Mouse (Mus musculus): ENCODE data around the gene Gnaq. TPM values are rescaled to one million over a fixed set of nuclear protein-coding genes. Genes with fewer than 3 reads are reported as not detected.
A peak's percentile ranks its signal among the peaks of the same experiment; 100 is the strongest.

The Gnaq gene
- total RNA-seq, 1 experiment from 2014 or later, result 14.8 TPM

GRCm38 (mm10) chr19:16285051-16286028, 152.7 kb downstream of the Gnaq start:
- ATAC-seq (replicated peaks; ENCODE audit: insufficient number of reproducible peaks, low FRiP score, low TSS enrichment, poor library complexity, severe bottlenecking), result no peak

DNA sequence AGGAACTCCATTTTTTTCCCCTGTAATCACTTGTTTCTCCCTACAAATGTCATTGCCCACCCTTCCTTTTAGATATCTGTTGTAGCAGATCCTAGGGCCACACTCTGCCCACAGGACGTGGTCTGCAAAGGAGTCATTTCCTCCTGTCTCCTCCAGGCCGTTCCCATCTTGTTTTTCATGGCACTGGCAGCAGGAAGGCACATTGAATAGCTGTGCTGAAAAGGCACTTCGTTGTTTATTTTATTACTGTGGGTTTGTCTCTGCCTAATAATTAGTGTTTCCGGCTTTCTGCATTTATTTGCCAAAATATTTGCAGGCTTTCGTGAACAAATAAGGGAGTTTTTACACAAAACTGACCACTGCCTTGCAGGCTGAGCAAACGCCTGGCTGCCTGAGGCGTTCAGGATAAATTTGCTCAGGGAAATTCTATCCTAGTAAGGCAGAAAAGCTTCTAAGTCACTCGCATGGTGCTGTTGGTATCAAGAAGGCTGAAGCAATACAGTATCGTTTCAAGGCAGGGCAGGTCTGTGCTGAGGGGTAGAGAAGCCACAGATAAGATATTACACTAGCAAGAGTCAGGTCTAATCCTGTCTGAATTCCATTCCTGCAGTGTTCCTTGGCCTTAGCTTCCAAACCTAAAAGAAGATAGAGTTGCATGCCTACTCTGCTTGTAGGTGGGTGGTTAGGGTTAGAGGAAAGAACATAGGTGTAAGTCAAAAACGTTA, 154.0 kb downstream of the Gnaq start:
- no peak for ATAC-seq (replicated peaks; ENCODE audit: insufficient number of reproducible peaks, low FRiP score, low TSS enrichment, poor library complexity, severe bottlenecking)

GRCm38 (mm10) chr19:16287307-16287706, 154.7 kb downstream of the Gnaq start:
- no peak for ATAC-seq (replicated peaks; ENCODE audit: insufficient number of reproducible peaks, low FRiP score, low TSS enrichment, poor library complexity, severe bottlenecking)

GRCm38 (mm10) chr19:16287971-16288370, 155.3 kb downstream of the Gnaq start:
- ATAC-seq (replicated peaks; ENCODE audit: insufficient number of reproducible peaks, low FRiP score, low TSS enrichment, poor library complexity, severe bottlenecking), result no peak

DNA sequence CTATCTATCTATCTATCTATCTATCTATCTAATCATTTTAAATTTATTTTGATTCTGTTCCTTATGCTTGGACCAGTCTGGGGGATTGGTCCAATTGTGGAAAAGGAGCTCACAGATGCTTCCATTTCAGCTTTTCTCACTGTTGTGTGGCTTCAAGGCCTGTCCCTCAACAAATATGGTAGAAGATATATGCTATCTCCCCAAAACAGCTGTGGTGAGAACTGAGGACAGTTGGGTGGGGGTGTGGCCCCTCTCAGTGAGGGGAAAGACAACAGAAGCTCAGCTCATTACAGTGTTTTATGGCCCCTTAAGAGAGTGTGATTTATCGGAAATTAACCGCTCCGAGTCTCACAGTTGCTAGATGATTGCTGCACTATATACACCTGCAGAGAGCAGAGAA, 158.5 kb downstream of the Gnaq start:
- ATAC-seq (replicated peaks; ENCODE audit: insufficient number of reproducible peaks, low FRiP score, low TSS enrichment, poor library complexity, severe bottlenecking), result no peak

DNA sequence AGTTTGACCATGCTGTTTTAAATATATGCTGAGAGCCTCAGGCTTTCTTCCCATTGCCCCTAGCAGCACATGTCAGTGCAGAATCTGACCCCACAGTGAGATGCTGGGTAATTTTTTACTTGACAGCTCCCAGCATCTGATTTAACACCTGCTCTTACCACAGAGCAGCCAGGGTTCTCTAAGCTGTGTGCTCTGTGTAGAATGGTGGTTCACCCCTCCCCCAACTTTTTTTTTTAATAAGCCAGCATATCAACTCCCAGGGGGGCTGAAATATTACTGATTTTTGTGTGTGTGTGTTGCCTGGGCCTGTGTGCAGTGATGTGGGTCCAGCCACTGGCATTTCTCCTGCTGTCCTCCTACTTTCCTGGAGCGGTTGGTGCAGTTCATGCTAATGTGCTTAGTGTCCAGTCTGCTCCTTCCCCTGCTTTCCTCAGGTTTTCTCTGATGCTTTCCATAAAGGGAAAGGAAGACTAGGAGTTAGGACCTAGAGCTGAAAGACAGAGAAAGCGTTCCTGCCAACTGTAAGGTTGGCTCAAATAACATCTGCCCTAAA, 159.5 kb downstream of the Gnaq start:
- no peak for ATAC-seq (replicated peaks; ENCODE audit: insufficient number of reproducible peaks, low FRiP score, low TSS enrichment, poor library complexity, severe bottlenecking)

DNA sequence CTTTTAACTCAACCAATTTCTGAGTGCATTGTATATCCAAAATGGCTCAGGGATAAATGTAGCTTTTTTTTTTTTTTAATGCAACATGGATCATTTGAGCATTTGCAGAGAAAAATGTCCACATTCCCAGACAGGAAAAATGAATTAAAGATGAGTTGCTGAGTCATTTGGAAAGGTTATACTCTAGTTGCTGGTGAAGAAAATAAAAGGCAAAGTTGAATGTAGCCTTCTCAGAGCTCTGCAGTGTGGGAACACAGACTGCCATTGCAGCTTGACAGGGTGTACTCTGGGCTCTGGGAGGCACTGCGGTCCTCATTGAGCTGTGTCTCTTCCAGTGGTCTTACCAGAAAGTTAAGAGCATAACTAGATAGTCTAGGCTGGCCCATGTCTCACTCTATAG, 160.3 kb downstream of the Gnaq start:
- no peak for ATAC-seq (replicated peaks; ENCODE audit: insufficient number of reproducible peaks, low FRiP score, low TSS enrichment, poor library complexity, severe bottlenecking)

GRCm38 (mm10) chr19:16300413-16300812, 167.8 kb downstream of the Gnaq start:
- ATAC-seq (replicated peaks; ENCODE audit: insufficient number of reproducible peaks, low FRiP score, low TSS enrichment, poor library complexity, severe bottlenecking), result no peak

GRCm38 (mm10) chr19:16301336-16301735, 168.7 kb downstream of the Gnaq start:
- no peak for ATAC-seq (replicated peaks; ENCODE audit: insufficient number of reproducible peaks, low FRiP score, low TSS enrichment, poor library complexity, severe bottlenecking)

DNA sequence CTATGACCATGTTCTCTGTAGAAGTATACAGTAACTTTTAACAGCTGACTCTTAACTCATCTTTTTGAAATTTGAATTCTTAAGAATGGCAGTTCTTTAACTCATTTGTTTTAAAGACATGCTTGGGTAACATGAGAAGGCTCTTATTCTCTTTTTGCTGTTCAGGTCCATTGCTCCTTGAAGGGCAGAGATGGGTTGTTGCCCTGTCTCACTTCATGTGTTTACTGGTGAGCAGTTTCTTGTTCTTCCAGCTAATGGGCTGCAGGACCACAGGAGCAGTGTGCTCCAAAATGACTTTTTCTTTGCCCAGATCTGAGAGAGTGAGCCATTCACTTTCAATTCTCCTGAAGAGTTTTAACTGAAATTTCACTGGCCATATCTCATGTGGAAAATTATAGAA, 176.4 kb downstream of the Gnaq start:
- no peak for ATAC-seq (replicated peaks; ENCODE audit: insufficient number of reproducible peaks, low FRiP score, low TSS enrichment, poor library complexity, severe bottlenecking)

DNA sequence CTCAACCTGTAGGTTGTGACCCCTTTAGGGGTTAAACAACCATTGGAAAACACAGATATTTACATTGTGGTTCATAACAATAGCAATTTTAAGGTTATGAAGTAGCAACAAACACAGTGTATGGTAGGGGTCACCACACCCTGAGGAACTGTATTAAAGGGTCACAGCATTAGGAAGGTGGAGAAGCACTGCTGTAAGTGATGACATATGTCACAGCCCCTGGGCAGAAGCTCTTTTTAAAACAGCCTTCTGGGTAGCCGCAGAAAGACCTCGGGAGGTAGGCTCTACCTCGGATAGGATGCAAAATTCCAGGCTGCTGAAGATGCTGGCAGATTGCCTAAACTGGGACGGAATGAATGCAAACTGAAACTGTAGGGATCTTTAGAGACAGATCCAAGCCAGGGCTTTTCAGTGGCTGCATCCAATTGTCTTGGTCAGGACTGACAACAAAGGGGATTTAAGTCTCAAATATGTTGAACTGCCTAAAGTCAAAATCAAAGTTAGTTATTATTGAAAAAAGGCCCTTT, 181.7 kb downstream of the Gnaq start:
- ATAC-seq (replicated peaks; ENCODE audit: insufficient number of reproducible peaks, low FRiP score, low TSS enrichment, poor library complexity, severe bottlenecking), result no peak

GRCm38 (mm10) chr19:16315525-16315924, 182.9 kb downstream of the Gnaq start:
- no peak for ATAC-seq (replicated peaks; ENCODE audit: insufficient number of reproducible peaks, low FRiP score, low TSS enrichment, poor library complexity, severe bottlenecking)

GRCm38 (mm10) chr19:16318128-16318811, 185.6 kb downstream of the Gnaq start:
- ATAC-seq (replicated peaks; ENCODE audit: insufficient number of reproducible peaks, low FRiP score, low TSS enrichment, poor library complexity, severe bottlenecking), result 0 out of 2 replicates have a peak, but pooled peaks have one; percentile 25

- ATAC-seq (replicated peaks; ENCODE audit: insufficient number of reproducible peaks, low FRiP score, low TSS enrichment, poor library complexity, severe bottlenecking), result no peak
Measured at GRCm38 (mm10) chr19:16319986-16320385, 187.4 kb downstream of the Gnaq start.

- ATAC-seq (replicated peaks; ENCODE audit: insufficient number of reproducible peaks, low FRiP score, low TSS enrichment, poor library complexity, severe bottlenecking), result peak; percentile 68
Measured at GRCm38 (mm10) chr19:16322986-16323385, 190.4 kb downstream of the Gnaq start.

- ATAC-seq (replicated peaks; ENCODE audit: insufficient number of reproducible peaks, low FRiP score, low TSS enrichment, poor library complexity, severe bottlenecking), result no peak
Measured at GRCm38 (mm10) chr19:16324239-16324638, 191.6 kb downstream of the Gnaq start.

DNA sequence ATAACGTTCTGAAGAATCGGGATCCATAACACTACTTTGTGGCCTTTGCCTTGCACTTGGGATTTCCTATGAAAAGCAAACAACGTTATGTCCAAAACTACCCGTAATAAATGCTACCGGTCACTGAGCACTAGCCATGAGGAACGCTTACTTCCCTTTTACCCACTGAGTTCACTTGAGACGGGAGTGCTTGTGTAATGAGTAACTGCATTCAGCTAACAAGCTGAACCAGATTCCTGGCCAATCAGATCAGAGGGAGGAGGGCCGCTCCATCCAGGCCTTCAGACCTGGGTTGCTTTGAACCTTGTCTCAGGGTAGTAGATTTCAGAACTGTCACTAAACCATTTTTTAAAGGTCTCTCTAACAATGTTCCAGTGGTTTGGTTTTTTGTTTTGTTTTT, 193.3 kb downstream of the Gnaq start:
- peak; percentile 55 for ATAC-seq (replicated peaks; ENCODE audit: insufficient number of reproducible peaks, low FRiP score, low TSS enrichment, poor library complexity, severe bottlenecking)

DNA sequence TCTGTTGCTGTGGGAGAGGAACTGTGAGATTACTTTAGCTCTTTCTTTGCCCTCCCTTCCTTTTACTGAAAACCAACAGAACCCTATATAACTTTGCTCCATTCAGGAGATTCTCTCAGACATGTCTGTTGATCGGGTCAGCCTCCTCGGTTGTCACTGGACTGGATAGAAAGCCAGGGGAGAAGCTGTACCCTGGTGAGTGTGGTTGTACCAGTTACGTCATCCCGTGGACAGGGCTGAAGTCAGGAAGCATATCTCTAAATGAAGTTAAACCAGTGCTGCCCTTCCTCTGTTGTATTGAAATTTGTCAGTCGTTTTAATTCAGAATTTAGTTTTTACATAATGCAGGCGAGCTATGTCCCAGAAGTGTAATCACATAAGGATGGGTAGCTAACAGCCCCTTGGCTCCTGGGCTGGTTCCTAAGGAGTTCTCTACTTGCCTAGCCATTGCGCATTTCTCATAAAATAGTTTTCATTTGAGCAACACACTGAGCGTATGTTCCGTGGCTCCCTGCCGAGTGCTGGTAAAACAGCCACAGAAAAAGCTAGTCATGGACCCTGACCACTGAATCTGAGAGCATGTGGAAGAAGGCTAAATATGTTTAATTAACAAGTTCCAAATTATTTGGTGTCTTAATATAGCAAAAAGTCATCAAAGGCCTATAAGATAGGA, 194.9 kb downstream of the Gnaq start:
- ATAC-seq (replicated peaks; ENCODE audit: insufficient number of reproducible peaks, low FRiP score, low TSS enrichment, poor library complexity, severe bottlenecking), result no peak

Measured in monocyte, adult 5-6 weeks (primary cell).